Mouse (Mus musculus): ENCODE results near the gene Fbxo30.
"Not testable (repeated sequence)": the region's sequence is repeated elsewhere in the genome, so short reads cannot be mapped to it uniquely, and the experiment has no call there.

Gene Fbxo30

DNA sequence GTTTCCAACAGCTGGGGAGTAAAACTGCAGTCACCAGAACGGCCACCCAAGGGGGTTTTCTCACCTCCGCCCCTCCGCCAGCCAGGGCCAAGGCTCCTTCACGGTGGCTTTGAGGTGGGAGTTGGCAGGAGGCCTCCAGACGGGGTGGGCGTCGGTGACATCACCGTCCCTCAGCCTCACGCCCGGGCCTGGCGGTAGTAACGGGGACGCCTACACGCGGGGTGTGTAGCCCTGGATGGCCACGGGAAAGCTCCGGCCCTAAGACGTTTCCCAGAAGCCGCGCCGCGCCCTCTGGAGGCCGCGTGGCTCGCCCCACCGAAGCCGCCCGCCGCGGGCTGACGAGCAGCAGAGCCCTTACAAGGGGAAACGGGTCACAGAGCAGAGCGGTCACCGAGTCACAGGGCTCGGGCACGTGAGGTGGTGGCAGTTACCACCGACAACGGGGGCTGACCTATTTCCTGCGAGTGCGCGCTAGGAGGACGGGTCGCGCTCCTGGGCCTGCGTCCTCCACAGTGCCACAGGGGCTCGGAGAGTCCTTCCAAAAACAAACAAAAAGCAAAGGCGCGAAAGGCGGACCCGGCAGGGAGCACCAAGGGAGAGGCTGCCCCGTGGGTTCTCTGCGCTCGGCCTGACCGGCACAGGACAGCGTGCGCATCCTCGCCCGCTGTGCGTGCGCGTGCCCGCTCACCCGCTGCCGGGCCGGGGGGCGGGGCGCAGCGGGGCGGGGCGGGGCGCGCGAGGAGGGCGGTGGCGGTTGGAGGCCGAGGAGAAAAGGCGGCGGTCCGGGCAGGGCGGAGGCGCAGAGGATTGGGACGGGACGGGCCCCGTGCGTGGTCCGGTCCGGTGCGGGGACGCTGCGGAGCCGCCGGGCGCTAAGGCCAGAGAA, at the start of gene Fbxo30:
Gene Fbxo30 (plus strand): TSS at position 753 of the 886 bp plus-strand sequence.
- peak; percentile 91 for DNase-seq

- no peak for DNase-seq
Measured at GRCm38 (mm10) chr10:11233208-11233607, 47.9 kb upstream of the Fbxo30 start.

DNA sequence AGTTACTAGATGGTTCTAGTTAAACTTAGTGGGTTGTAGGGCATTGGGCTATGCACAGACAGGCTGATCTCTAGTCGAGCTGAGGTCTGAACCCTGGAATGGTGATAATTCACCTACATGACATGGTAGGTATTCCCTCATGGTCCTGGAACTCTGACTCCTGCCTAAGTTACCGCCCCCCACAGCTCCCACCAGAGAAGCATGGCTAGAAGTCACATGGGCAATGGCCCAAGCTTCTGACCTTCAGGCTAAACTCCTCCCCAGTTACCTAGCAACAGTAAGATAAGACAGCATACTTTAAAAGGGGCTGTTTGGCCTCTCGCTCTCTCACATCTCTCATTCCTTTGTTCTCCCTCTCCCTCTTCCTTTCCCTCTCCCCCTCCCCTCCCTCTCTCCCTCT, 38.1 kb upstream of the Fbxo30 start:
- not testable (repeated sequence) for DNase-seq

- DNase-seq = no peak
Measured at GRCm38 (mm10) chr10:11248210-11248609, 32.9 kb upstream of the Fbxo30 start.

- no peak for DNase-seq
Measured at GRCm38 (mm10) chr10:11250247-11250997, 30.7 kb upstream of the Fbxo30 start.

GRCm38 (mm10) chr10:11253581-11253980, 27.5 kb upstream of the Fbxo30 start:
- not testable (repeated sequence) for DNase-seq

GRCm38 (mm10) chr10:11260119-11260518, 21.0 kb upstream of the Fbxo30 start:
- no peak for DNase-seq

GRCm38 (mm10) chr10:11262292-11262691, 18.8 kb upstream of the Fbxo30 start:
- DNase-seq = not testable (repeated sequence)

DNA sequence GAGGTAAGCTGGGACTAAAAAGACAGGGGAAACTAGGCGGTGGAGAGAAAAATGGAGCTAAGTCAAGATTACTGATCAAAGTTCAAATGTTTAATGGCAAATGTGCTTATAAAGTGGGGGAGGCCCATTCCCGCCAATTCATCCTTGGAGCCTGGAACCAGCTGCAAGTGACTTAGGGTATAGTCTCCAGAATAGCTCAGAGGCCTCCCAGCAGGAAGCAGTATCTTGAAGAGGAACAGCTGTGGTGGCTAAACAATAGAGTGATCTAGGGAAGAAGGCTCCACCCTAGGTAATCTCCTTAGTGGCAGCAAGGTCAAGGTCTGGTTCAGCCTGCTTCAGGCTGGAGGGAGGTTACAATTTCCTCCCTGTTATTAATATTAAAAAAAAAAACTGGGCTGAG, 17.3 kb upstream of the Fbxo30 start:
- not testable (repeated sequence) for DNase-seq

DNA sequence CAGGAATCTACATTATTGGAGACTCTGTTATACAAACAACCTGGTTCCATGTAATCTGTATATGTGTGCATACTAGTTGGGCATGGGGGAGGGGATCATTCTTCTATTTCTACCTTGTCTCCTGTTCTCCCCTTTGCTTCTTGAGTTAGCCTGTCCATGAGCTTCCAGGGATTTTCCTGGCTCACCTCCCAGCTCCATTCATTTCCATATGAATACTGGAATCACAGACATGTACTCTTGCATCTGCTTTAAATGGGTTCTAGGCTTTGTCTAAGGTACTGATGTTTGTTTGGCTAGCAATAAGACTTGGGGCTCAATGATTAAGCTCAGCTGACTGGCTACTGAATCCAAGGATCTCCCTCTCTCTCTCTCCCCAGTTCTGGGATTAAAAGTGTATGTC, 12.0 kb upstream of the Fbxo30 start:
- DNase-seq = no peak

DNA sequence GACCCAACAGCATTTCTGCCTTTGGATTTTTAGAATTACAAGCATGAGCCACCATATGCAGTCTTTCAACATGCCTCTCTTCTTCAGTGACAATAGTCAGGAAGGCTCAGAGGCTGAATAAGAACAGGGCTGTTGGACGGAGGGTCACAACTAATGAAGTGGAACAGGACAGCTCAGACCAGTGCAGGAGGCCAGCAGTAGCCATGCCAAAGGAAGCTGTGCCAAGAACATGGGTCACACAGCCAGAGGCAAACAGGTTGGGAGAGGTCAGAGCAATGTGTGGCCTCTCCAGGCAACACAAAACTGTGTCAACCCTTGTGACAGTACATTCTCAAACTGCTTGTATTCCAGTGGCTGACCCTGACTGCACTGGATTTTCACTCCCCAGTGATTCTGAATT, 6.7 kb upstream of the Fbxo30 start:
- DNase-seq = no peak

GRCm38 (mm10) chr10:11280235-11280577, 924 bp upstream of the Fbxo30 start:
- no peak for DNase-seq

DNA sequence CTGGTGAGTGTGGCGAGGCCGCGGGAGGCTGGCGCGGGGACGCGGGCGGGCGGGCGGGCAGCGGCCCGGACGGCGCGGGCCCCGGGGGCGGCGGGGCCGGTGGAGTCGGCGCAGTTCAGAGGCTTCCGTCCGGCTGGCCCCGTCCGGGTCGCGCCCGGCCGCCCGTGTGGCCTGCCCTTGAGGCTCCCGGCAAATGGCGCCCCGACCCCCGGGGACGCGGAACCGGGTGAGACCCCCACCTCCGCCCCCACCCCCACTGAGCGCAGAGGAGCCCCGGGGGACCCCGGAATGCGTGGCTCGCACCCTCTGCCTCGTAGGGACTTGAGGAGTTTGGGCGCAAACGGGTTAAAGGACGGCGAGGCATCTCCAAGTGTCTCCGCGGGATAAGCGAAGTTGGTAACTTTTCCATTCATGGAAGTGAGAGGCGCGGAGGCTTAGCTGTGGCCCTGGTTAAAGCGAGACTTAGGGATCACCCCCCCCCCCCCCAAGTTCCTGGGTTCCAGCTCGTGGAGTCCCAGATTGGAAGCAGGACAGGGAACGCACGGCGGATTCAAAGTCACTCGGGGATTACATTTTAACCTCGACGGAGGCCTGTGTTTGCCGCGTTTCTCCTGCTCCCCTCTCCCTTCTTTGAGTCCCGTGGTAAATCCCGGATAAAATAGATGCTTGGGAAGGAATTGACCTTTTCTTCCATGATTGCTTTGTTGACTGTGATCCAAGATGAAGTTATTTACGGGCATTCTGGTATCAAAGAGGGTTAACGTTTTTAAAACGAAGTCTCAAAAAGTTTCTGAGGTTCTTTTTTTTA, 572 bp downstream of the Fbxo30 start:
- DNase-seq = peak; percentile 58

DNA sequence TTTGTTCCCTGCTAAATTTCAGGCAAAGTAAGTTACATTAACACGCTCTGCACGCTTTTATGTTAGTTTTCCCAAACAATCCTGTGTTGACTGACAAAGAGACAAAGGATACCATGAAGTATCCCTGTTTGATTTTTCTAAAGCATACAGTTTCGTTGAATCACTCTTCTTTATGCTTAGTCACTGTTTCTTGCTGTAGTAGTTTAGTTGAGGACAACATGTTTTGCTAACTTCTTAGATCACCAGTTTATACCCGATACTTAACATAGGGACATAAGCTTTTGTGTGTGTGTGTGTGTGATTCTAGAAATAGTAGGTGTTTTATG, 1.1 kb downstream of the Fbxo30 start:
- no peak for DNase-seq

- DNase-seq = no peak
Measured at GRCm38 (mm10) chr10:11298418-11298817, 17.3 kb downstream of the Fbxo30 start.

GRCm38 (mm10) chr10:11305365-11306053, 24.4 kb downstream of the Fbxo30 start:
- no peak for DNase-seq

DNA sequence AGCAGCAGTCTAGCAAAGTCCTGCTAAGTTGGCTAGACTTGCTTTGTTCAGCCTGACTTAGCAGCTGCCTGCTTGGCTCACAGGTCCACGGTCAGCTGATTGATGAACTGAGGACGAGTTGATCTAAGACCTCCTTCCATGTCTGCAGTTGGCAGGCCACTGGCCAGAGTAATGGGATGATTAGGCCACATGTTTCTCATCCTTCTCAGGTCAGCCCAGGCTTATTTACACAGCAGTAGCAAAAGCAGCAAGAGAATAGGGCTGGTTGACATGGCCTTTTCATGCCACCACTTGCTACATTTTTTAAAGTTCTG, 24.9 kb downstream of the Fbxo30 start:
- no peak for DNase-seq

DNA sequence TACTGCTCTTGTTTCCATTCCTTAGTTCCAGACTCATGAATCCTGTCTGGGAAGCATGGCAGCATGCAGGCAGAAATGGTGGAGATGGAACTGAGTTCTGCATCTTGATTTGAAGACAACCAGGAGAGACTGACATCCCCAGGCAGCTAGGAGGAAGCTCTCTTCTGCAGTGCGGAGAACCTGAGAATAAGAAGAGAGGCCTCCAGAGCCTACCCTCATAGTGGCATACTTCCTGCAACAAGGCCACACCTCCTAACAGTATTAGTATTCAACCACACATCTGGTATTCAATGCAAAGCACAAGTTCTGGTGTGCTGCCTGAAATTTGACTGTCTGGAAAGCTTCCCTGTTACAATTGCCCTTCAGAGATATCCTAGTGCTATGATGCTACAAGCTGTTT, 28.7 kb downstream of the Fbxo30 start:
- DNase-seq = no peak

GRCm38 (mm10) chr10:11310481-11310880, 29.4 kb downstream of the Fbxo30 start:
- no peak for DNase-seq

GRCm38 (mm10) chr10:11317856-11318454, 36.8 kb downstream of the Fbxo30 start:
- DNase-seq = not testable (repeated sequence)

GRCm38 (mm10) chr10:11319446-11319970, 38.4 kb downstream of the Fbxo30 start:
- no peak for DNase-seq

GRCm38 (mm10) chr10:11322316-11322715, 41.2 kb downstream of the Fbxo30 start:
- DNase-seq = no peak
